Mouse (Mus musculus) thymus, postnatal 10 days (tissue): ENCODE results near the gene Hps3.

Source experiments
- DNase-seq, 2 experiments: peaks; one replicate each; pipeline ENCODE4 v3.0.0; 2021; ENCODE audit warnings: low spot score in 2 of 2

The Hps3 gene

DNA sequence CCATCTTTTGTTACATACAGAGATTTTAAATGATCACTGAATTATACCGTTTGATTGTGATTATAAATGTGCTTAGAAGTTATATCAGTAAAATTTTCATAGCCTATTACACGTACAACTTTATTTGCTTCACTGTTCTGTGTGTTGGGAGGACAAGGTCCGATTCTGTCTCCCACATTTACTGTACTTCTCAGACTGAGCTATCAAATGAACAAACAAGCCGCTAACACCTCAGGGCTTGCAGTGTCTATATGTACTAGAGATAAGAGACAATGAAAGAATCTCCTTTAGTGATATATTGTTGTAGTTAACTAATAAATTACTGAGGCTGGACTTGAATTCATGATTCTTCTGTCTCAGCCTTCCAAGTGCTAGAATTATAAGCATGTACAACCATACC, 27.8 kb downstream of the Hps3 start:
- no peak for DNase-seq

DNA sequence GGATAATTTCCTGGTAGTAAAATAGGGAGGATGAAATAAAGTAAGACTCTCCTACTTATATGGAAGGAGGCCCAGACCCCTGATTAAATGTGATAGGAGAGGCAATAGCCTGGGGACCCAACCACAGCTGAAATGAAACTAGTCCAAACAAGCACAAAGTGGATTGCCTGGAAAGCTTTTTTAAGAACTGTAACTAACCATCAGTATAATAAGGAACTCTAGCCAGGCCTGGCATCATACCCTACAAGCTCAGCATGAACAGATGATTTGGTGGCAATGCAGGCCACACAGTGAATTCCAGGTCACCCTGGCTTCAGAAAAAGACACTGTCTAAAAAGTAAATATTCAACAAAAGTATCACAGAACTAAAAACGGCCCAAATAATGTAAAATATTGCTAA, 29.5 kb downstream of the Hps3 start:
- DNase-seq = no peak

- no peak for DNase-seq
Observed at GRCm38 (mm10) chr3:20004422-20004821, 30.7 kb downstream of the Hps3 start.

DNA sequence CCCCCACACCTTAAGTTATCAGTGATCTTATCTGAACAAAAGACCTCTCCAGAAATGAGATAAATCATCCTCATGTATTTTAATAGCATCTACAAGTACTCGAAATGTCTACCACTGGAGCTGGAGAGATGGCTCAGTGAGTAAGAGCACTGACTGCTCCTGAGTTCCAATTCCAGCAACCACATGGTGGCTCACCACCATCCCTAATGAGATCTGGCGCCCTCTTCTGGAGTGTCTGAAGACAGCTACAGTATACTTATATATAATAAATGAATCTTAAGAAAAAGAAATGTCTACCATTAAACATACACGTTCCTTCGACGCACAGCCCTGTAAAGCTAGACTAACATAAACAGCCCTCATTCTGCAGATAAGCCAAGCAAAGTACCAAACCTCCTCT, 32.3 kb downstream of the Hps3 start:
- DNase-seq = peak in 1 of 2 experiments; percentile 10

GRCm38 (mm10) chr3:20000806-20001205, 34.3 kb downstream of the Hps3 start:
- no peak for DNase-seq

GRCm38 (mm10) chr3:19999551-19999950, 35.6 kb downstream of the Hps3 start:
- DNase-seq = no peak

GRCm38 (mm10) chr3:19992388-19992787, 42.7 kb downstream of the Hps3 start:
- no peak for DNase-seq

GRCm38 (mm10) chr3:19990031-19990430, 45.1 kb downstream of the Hps3 start:
- DNase-seq = no peak

DNA sequence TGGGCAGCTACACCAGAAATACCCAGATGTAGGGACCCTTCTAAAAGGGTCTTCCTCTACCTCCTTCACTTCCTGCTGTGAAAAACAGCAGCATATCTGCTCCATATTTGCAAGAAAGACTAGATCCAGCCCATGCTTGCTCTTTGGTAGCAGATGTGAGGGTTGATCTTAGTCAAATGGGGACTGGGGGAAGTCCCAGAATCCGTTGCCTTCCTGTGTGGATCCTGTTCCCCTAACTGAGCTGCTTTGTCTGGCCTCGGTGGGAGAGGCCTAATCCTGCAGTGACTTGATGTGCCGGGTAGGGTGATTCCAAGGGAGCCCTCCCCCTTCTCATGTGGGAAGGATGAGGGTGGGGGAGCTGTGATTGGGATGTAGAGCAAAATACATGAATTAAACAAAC, 49.0 kb downstream of the Hps3 start:
- no peak for DNase-seq

DNA sequence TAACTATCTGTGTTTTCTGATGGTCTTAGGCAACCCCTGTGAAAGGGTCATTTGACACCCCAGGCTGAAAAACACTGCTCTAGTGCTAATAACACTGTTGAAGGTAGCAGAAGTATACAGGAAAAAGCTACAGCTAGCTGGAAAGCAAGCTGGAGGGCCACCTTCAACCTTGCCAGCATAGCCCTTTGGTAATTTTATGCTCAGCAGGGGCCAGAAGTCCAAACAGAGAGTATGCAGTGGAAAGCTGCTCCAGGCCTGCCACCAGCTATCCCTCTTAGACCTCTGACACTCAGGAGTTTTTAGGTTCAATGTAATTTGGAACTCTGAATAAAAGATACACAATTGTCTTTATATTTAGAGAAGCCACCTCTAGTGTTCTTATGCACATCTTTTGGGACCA, 52.3 kb downstream of the Hps3 start:
- DNase-seq = no peak

DNA sequence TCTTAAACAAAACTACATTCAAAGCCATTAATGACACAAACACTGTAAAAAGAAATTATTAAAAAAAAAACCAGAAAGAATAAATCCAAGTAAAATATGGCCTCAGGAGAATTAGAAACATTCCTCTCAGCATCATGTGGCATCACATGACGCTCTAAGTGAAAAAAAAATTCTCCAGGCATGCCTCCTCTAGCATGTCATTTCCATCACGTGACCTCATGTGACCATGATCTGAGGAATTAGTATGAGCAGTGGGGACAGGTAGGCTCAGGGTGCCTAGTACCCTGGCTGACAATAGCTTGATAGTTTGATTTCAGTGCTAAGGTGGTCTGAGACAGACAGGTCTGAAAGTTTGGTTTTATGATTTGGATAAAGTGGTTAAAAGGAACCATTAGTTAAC, 54.0 kb downstream of the Hps3 start:
- no peak for DNase-seq

- no peak for DNase-seq
Observed at GRCm38 (mm10) chr3:19978474-19978873, 56.6 kb downstream of the Hps3 start.

DNA sequence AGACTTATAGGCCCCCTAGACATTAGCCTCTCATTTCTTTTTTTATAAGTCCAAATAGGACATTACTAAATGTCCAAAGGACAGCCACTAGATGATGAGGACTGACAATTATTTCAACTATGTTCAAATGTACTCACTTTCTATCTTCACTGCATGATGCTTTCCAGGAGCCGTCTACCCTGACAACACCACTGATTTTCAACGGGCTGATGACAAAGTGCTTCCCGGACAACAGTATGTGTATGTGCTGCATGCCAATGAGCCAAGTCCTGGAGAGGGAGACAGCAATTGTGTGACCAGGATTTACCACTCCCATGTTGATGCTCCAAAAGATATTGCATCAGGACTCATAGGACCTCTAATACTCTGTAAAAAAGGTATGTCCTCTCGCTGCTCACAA, 69.0 kb downstream of the Hps3 start:
- DNase-seq = no peak

DNA sequence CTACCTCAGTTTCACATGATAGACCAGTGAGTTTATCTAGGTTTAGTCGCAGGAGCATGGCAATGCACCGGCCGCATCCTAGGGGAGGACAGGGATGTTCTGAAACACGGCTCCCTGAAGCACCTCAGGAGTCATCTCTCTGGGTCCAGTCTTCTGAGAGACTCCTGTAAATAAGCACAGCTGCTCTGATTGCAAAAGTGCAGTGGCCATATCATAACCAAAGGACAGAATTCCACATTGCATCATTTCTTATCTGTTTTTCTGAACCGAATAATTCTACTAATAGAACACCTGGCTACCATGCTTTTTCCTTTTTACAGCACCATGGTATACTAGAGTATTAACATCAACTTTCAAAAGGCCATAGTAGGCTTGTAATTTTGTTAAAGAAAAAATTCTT, 69.9 kb downstream of the Hps3 start:
- no peak for DNase-seq

GRCm38 (mm10) chr3:19964625-19965188, 70.4 kb downstream of the Hps3 start:
- DNase-seq = no peak

GRCm38 (mm10) chr3:19962769-19963513, 72.2 kb downstream of the Hps3 start:
- no peak for DNase-seq

DNA sequence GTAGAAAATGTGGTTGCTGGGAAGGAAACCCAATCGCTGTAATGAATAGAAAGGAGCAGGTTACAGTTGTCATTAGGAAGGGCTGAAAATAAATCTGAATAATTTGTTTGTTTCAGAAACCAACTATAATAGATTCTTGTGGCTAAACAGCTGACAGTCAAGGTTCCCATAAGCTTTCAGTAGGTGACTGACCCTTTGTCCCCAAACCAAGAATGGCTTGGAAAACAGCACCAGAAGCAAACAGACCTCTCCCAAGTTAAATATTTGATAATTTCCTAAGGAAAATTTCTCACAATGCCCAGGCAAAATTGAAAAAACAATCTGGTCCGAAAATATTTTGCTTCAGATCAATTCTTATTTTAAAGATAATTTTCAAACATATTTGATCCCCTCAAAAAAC, 73.8 kb downstream of the Hps3 start:
- no peak for DNase-seq

GRCm38 (mm10) chr3:19960570-19961114, 74.5 kb downstream of the Hps3 start:
- DNase-seq = no peak

DNA sequence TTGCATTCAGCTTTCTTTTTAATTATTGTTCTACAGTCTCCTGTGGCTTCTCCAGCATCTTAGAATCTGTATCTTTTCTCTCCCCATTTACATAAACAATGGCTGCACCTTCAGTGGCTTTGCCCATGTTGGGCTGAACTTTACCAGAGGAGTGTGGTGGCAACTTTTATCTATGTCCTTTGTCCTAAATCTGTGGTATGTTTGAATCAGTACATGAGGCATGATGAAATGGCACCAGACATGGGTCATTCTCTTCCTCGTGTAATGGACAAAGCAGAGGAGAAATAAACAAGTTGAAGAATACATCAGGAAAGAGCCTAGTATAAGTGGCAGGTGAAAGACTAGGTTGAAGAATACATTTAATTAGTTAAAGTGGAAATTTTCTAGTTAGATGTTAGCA, 76.1 kb downstream of the Hps3 start:
- no peak for DNase-seq

GRCm38 (mm10) chr3:19958031-19958430, 77.1 kb downstream of the Hps3 start:
- DNase-seq = no peak

GRCm38 (mm10) chr3:19956885-19957284, 78.2 kb downstream of the Hps3 start, which contains the start of gene Cp:
TSS of gene Cp (plus strand) at chr3:19957054.
- DNase-seq = no peak

- no peak for DNase-seq
Observed at GRCm38 (mm10) chr3:19953865-19954264, 81.2 kb downstream of the Hps3 start.

DNA sequence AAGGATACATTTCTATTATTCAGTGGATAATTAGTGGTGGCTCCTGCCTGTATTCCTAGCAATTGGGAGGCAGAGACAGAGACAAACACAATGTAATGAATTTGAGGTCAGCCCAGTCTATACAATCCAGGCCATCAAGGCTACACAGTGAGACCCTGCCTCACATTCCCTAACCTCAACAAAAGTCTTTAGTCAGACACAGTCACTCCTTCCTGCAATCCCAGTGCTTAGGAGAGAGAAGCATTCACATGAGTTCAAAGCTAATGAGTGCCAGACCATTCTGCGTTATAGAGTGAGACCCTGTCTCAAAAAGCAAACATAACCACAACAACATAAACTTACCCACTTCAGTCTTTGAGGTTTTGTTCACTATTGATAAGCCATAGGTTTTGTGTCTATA, 81.7 kb downstream of the Hps3 start:
- no peak for DNase-seq
